Mouse (Mus musculus) embryonic facial prominence, embryonic 14.5 days (tissue): ENCODE results near the gene Rfng. TPM values are rescaled to one million over a fixed set of nuclear protein-coding genes. Genes with fewer than 3 reads are reported as not detected.
A peak's percentile ranks its signal among the peaks of the same experiment; 100 is the strongest.
"Not testable (repeated sequence)": the region's sequence is repeated elsewhere in the genome, so short reads cannot be mapped to it uniquely, and the experiment has no call there.

ENCODE experiments used
- ATAC-seq: fragments of 200-750 bp; cut with Nextera tagmentation; 2 replicates; pipeline ENCODE4 v1.8.0; 2017; ENCODE audit warnings: low read depth, moderate number of reproducible peaks, moderate TSS enrichment
- DNase-seq: peaks from one replicate; pipeline ENCODE4 v3.0.0-alpha.2; 2015; ENCODE audit warnings: low spot score
- H3K27ac ChIP-seq: fragments of 300-500 bp; sonication (generic); replicated peaks from 2 replicates; pipeline ENCODE4 v1.5.1; 2014; ENCODE audit warnings: low read depth, mild to moderate bottlenecking, low read length, moderate library complexity
- H3K27me3 ChIP-seq: fragments of 300-500 bp; sonication (generic); replicated peaks from 2 replicates; pipeline ENCODE4 v1.6.1; 2014; ENCODE audit warnings: low read length; ENCODE audit not compliant: control insufficient read depth, insufficient read depth
- H3K36me3 ChIP-seq: fragments of 300-500 bp; sonication (generic); 2 replicates; pipeline ENCODE4 v1.6.1; 2014; ENCODE audit warnings: low read length, mixed read lengths; ENCODE audit not compliant: control insufficient read depth, insufficient read depth
- H3K4me1 ChIP-seq: fragments of 300-500 bp; sonication (generic); 2 replicates; pipeline ENCODE4 v1.6.1; 2014; ENCODE audit warnings: antibody characterized with exemption, low read length; ENCODE audit not compliant: control insufficient read depth, insufficient read depth
- H3K4me2 ChIP-seq: fragments of 300-500 bp; sonication (generic); 2 replicates; pipeline ENCODE4 v1.6.1; 2014; ENCODE audit warnings: low read depth, mild to moderate bottlenecking, low read length, moderate library complexity, mixed read lengths
- H3K4me3 ChIP-seq: fragments of 300-500 bp; sonication (generic); 2 replicates; pipeline ENCODE4 v1.5.1; 2014; ENCODE audit warnings: low read depth, mild to moderate bottlenecking, low read length
- H3K9ac ChIP-seq: fragments of 300-500 bp; sonication (generic); 2 replicates; pipeline ENCODE4 v1.6.1; 2014; ENCODE audit warnings: low read depth, mild to moderate bottlenecking, low read length, moderate library complexity, mixed read lengths
- H3K9me3 ChIP-seq: fragments of 300-500 bp; sonication (generic); 2 replicates; pipeline ENCODE4 v1.6.1; 2016; ENCODE audit warnings: low read length; ENCODE audit not compliant: control insufficient read depth
- WGBS: fragments of 180-500 bp; shearing (Covaris S2); extraction: QIAGEN DNeasy Blood & Tissue Kit; methylation state at CpG from one replicate; pipeline ENCODE4 v1.1.7; 2014; 5-methylcytosine and 5-hydroxymethylcytosine counted together
- polyA plus RNA-seq: library from polyadenylated mRNA; unstranded; fragments of >200 nt; fragmentation: Nextera tagmentation; extraction: Ambion mirVana; gene quantifications from 2 replicates; pipeline ENCODE4 v1.2.1, GENCODE M21; 2014

Rfng gene
- polyA plus RNA-seq, 1 experiment from 2014 or later = 32.5 TPM

GRCm38 (mm10) chr11:120772749-120773148 lies 11.3 kb downstream of the Rfng start:
- H3K27ac ChIP-seq = no peak overlapping the region

GRCm38 (mm10) chr11:120768206-120768605 lies 15.8 kb downstream of the Rfng start:
- no peak overlapping the region for H3K4me2 ChIP-seq
- no peaks in the 10 kb centered on the region for H3K9me3 ChIP-seq

More at GRCm38 (mm10) chr11:120772749-120773148, 11.3 kb downstream of the Rfng start:
- Histone ChIP-seq H3K4me2 (no peak overlapping the region), H3K36me3 (no peaks in the 10 kb centered on the region), H3K4me1 (no peaks in the 10 kb centered on the region), H3K9me3 (no peaks in the 10 kb centered on the region), H3K27me3 (no peaks in the 10 kb centered on the region), H3K9ac (no peak overlapping the region), H3K4me3 (no peak overlapping the region)
- no peak for DNase-seq
- WGBS = 73% methylated on average over 3 of the region's 3 CpGs
- no peak for ATAC-seq

DNA sequence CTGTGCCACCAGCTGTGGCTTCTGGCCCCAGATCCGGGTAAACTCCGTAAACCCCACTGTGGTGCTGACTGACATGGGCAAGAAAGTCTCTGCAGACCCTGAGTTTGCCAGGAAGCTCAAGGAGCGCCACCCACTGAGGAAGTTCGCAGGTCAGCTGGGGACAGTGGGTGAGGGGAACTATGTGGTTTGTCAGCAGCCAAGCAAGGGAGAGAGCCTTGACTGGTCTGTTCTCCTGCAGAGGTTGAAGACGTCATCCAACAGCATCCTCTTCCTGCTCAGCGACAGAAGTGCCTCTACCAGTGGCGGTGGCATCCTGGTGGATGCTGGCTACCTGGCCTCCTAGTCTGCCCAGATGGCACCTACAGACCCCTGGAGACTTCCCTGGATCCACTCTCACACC lies 17.0 kb downstream of the Rfng start:
- H3K9me3 ChIP-seq, H3K4me3 ChIP-seq, H3K4me1 ChIP-seq, ATAC-seq, H3K4me2 ChIP-seq, H3K36me3 ChIP-seq, H3K27ac ChIP-seq, DNase-seq, H3K27me3 ChIP-seq, H3K9ac ChIP-seq: not testable (repeated sequence)
- 60% methylated on average over 1 of the region's 7 CpGs for WGBS

More at GRCm38 (mm10) chr11:120768206-120768605, 15.8 kb downstream of the Rfng start:
- no peaks in the 10 kb centered on the region for H3K36me3 ChIP-seq
- H3K4me1 ChIP-seq = no peaks in the 10 kb centered on the region
- DNase-seq (no peak), ATAC-seq (no peak)
- no peaks in the 10 kb centered on the region for H3K27me3 ChIP-seq
- H3K27ac ChIP-seq = no peak overlapping the region
- no peak overlapping the region for H3K9ac ChIP-seq
- no peak overlapping the region for H3K4me3 ChIP-seq
- WGBS = 89% methylated on average over 1 of the region's 1 CpGs

- H3K27me3 ChIP-seq, DNase-seq, H3K36me3 ChIP-seq, H3K9ac ChIP-seq, H3K4me1 ChIP-seq, H3K4me3 ChIP-seq, H3K27ac ChIP-seq, H3K9me3 ChIP-seq: not testable (repeated sequence)
- H3K4me2 ChIP-seq = peak overlapping the region; percentile 28
- no CpG with 5 or more reads among the region's 23 CpGs for WGBS
- ATAC-seq = peak; percentile 80
These were observed 20.6 kb downstream of the Rfng start for GRCm38 (mm10) chr11:120763121-120763999.

- not testable (repeated sequence) for H3K9ac ChIP-seq, H3K36me3 ChIP-seq, H3K4me1 ChIP-seq, H3K4me3 ChIP-seq, DNase-seq, H3K27me3 ChIP-seq, ATAC-seq, H3K27ac ChIP-seq
- 23% methylated on average over 13 of the region's 14 CpGs for WGBS
- H3K4me2 ChIP-seq = peak within 1 kb of the TSS; percentile 28
- peaks cover 17% of the 10 kb centered on the region for H3K9me3 ChIP-seq
These were observed 21.4 kb downstream of the Rfng start, which contains the start of gene Hmga1b for GRCm38 (mm10) chr11:120762672-120763041. Gene Hmga1b, plus strand, starts transcription at chr11:120762794.

DNA sequence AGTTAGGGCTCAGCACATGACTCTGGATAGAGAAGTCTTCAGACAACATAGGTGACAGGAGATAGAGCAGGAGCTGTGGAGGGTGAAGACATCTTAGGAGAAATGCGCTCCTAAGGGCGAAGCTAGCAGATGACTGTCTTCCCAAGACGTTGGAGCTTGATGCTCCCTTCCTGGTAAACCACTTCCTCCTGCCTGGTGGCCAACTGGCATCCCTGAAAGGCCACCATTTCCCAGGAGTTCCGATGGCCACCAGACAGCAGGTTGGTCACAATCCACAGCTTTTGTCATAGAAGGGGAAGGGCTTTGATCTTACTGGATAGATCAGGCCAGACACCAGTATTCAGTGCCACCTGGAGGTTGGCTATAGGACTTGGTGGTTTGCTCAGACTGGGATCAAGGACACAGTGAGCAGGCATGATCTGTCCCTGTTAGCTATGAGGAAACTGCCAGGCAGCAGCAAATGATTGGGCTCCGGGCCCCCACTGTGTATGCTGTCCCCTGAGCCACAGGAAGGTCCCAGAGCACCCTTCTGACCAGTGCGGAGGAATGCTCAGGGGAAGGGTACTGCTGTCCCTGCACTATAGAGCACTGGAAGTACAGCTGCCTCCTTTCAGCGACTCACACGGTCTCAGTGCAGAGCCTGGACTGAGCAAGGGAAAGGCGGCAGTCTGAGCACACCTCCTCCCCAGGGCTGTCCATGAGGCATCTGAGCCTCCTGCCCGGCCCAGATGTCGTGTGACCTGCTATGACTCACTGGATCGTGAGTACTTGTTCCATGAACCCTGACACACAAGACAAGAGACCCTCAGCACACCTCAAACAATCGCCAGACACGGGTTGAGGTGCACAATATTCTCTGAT lies 22.0 kb downstream of the Rfng start:
- WGBS = 65% methylated on average over 14 of the region's 14 CpGs
- Histone ChIP-seq H3K27me3 (peaks cover 8% of the 10 kb centered on the region; the same call in 1 of the 2 replicates), H3K9me3 (peaks cover 18% of the 10 kb centered on the region), H3K9ac (no peak overlapping the region), H3K4me3 (no peak overlapping the region), H3K4me2 (peak overlapping the region; percentile 28; the same call in 1 of the 2 replicates), H3K27ac (no peak overlapping the region), H3K4me1 (no peaks in the 10 kb centered on the region), H3K36me3 (no peaks in the 10 kb centered on the region)
- ATAC-seq = no peak
- no peak for DNase-seq

DNA sequence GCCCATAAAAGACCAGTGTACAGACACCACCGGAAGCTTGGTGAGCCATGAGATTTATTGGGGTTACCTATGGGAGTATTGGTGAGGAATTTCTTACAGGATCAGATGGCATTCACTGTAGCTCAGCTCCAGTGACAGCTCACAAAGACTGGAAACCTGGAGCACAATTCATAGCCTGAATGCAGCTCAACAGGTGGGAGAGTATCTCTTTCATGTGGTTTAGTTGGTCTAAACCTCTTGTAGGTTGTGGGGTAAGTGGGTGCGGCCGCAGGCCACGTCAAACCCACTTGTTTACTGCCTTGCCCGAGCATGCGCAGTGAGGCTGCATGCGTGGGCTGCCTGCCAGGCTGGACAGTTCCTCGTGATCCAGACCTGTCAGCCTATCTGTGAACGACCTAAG lies 23.8 kb downstream of the Rfng start:
- DNase-seq (no peak), ATAC-seq (no peak)
- Histone ChIP-seq H3K36me3 (no peaks in the 10 kb centered on the region), H3K4me1 (no peaks in the 10 kb centered on the region), H3K9ac (no peak overlapping the region), H3K27me3 (peaks cover 8% of the 10 kb centered on the region; the same call in 1 of the 2 replicates), H3K9me3 (peaks cover 18% of the 10 kb centered on the region), H3K4me3 (no peak overlapping the region), H3K27ac (no peak overlapping the region), H3K4me2 (no peak overlapping the region)
- WGBS = 81% methylated on average over 9 of the region's 9 CpGs

- H3K4me3 ChIP-seq = no peak overlapping the region
- no peak overlapping the region for H3K27ac ChIP-seq
- no peaks in the 10 kb centered on the region for H3K36me3 ChIP-seq
- WGBS = 57% methylated on average over 4 of the region's 4 CpGs
- ATAC-seq (no peak), DNase-seq (no peak)
- no peak overlapping the region for H3K4me2 ChIP-seq
- no peaks in the 10 kb centered on the region for H3K9me3 ChIP-seq
- no peak overlapping the region for H3K9ac ChIP-seq
- H3K27me3 ChIP-seq = no peaks in the 10 kb centered on the region
- no peaks in the 10 kb centered on the region for H3K4me1 ChIP-seq
These were observed 32.4 kb downstream of the Rfng start for GRCm38 (mm10) chr11:120751606-120752005.
